Mouse (Mus musculus) thymus, adult 2 months (tissue): ENCODE results near the gene Rab28.

Source experiments
- CTCF ChIP-seq: fragments of 200-500 bp; IDR thresholded peaks from 2 replicates; pipeline ENCODE4 v1.5.1; 2012; ENCODE audit warnings: mild to moderate bottlenecking, control low read depth, low read length, moderate library complexity, borderline replicate concordance; ENCODE audit not compliant: control insufficient read depth, poor library complexity, insufficient read depth; ENCODE audit errors: extremely low read depth
- POLR2A ChIP-seq: fragments of 200-500 bp; IDR thresholded peaks from 2 replicates; pipeline ENCODE4 v1.6.1; 2012; ENCODE audit warnings: mild to moderate bottlenecking, low read length, control low read depth, moderate library complexity; ENCODE audit not compliant: control insufficient read depth, poor library complexity, insufficient read depth; ENCODE audit errors: extremely low read depth

GRCm38 (mm10) chr5:41738817-41739216 is 30.9 kb upstream of the Rab28 start:
- TF ChIP-seq CTCF, result no peak
- no peak for TF ChIP-seq POLR2A
